Mouse (Mus musculus) forebrain, embryonic 11.5 days (tissue): ENCODE measurements around the gene Irs1. TPM values are rescaled to one million over a fixed set of nuclear protein-coding genes. Genes with fewer than 3 reads are reported as not detected.

ENCODE experiments used
- ATAC-seq: fragments of 200-750 bp; cut with Nextera tagmentation; replicated peaks from 2 replicates; pipeline ENCODE4 v1.8.0; 2017; ENCODE audit warnings: moderate TSS enrichment; ENCODE audit not compliant: low FRiP score
- DNase-seq: peaks from one replicate; pipeline ENCODE4 v3.0.0-alpha.2; 2017; ENCODE audit warnings: low spot score
- H3K27ac ChIP-seq: fragments of 300-500 bp; sonication (generic); 2 replicates; pipeline ENCODE4 v1.5.1; 2014; ENCODE audit warnings: low read depth, low read length
- H3K27me3 ChIP-seq: fragments of 300-500 bp; sonication (generic); 2 replicates; pipeline ENCODE4 v1.6.1; 2014; ENCODE audit warnings: mild to moderate bottlenecking, low read length, mixed read lengths; ENCODE audit not compliant: control insufficient read depth, insufficient read depth
- H3K36me3 ChIP-seq: fragments of 300-500 bp; sonication (generic); 2 replicates; pipeline ENCODE4 v1.6.1; 2014; ENCODE audit warnings: mild to moderate bottlenecking, low read length, moderate library complexity, mixed read lengths; ENCODE audit not compliant: control insufficient read depth, insufficient read depth
- H3K4me1 ChIP-seq: fragments of 300-500 bp; sonication (generic); replicated peaks from 2 replicates; pipeline ENCODE4 v1.6.1; 2014; ENCODE audit warnings: low read length, mixed read lengths; ENCODE audit not compliant: control insufficient read depth, insufficient read depth
- H3K4me2 ChIP-seq: fragments of 300-500 bp; sonication (generic); 2 replicates; pipeline ENCODE4 v1.6.1; 2014; ENCODE audit warnings: low read depth, mild to moderate bottlenecking, low read length, moderate library complexity, mixed read lengths; ENCODE audit not compliant: severe bottlenecking
- H3K4me3 ChIP-seq: fragments of 300-500 bp; sonication (generic); 2 replicates; pipeline ENCODE4 v1.5.1; 2014; ENCODE audit warnings: low read depth, low read length
- H3K9ac ChIP-seq: fragments of 300-500 bp; sonication (generic); 2 replicates; pipeline ENCODE4 v1.6.1; 2014; ENCODE audit warnings: low read length
- H3K9me3 ChIP-seq: fragments of 300-500 bp; sonication (generic); 2 replicates; pipeline ENCODE4 v1.6.1; 2016; ENCODE audit warnings: low read length, mixed read lengths; ENCODE audit not compliant: control insufficient read depth
- WGBS: fragments of 180-500 bp; shearing (Covaris S2); extraction: QIAGEN DNeasy Blood & Tissue Kit; methylation state at CpG from one replicate; pipeline ENCODE4 v1.1.7; 2014; 5-methylcytosine and 5-hydroxymethylcytosine counted together
- polyA plus RNA-seq: library from polyadenylated mRNA; unstranded; fragments of >200 nt; fragmentation: Nextera tagmentation; extraction: Ambion mirVana; gene quantifications from 2 replicates; pipeline ENCODE4 v1.2.1, GENCODE M21; 2014

The Irs1 gene
- polyA plus RNA-seq, 1 experiment from 2014 or later: 17.5 TPM

- DNase-seq (no peak), ATAC-seq (no peak)
- Histone ChIP-seq H3K4me3 (no peak overlapping the region), H3K36me3 (no peaks in the 10 kb centered on the region), H3K27ac (peak overlapping the region; percentile 74), H3K27me3 (no peaks in the 10 kb centered on the region), H3K4me2 (no peak overlapping the region), H3K4me1 (peaks cover 19% of the 10 kb centered on the region), H3K9me3 (no peaks in the 10 kb centered on the region), H3K9ac (peak overlapping the region; percentile 18; the same call in 1 of the 2 replicates)
- WGBS: 73% methylated on average over 10 of the region's 10 CpGs
Measured at GRCm38 (mm10) chr1:82320864-82321263, 29.6 kb upstream of the Irs1 start.

- no peak overlapping the region for H3K4me2 ChIP-seq
- 70% methylated on average over 6 of the region's 6 CpGs for WGBS
- H3K9ac ChIP-seq: peak overlapping the region; percentile 18; the same call in 1 of the 2 replicates
- H3K4me3 ChIP-seq: no peak overlapping the region
- no peaks in the 10 kb centered on the region for H3K9me3 ChIP-seq
- H3K4me1 ChIP-seq: peaks cover 19% of the 10 kb centered on the region
- peak overlapping the region; percentile 74 for H3K27ac ChIP-seq
- DNase-seq: no peak
- no peaks in the 10 kb centered on the region for H3K36me3 ChIP-seq
- no peak for ATAC-seq
- no peaks in the 10 kb centered on the region for H3K27me3 ChIP-seq
Measured at GRCm38 (mm10) chr1:82320456-82320855, 29.2 kb upstream of the Irs1 start.

- peaks cover 14% of the 10 kb centered on the region; the same call in 1 of the 2 replicates for H3K4me1 ChIP-seq
- WGBS: 0% methylated on average over 22 of the region's 26 CpGs
- no peaks in the 10 kb centered on the region for H3K36me3 ChIP-seq
- H3K9me3 ChIP-seq: no peaks in the 10 kb centered on the region
- DNase-seq (no peak), ATAC-seq (no peak)
- H3K27me3 ChIP-seq: no peaks in the 10 kb centered on the region
- H3K27ac ChIP-seq: peak overlapping the region; percentile 90
- peak overlapping the region; percentile 68 for H3K4me3 ChIP-seq
- peak overlapping the region; percentile 57 for H3K4me2 ChIP-seq
- peak overlapping the region; percentile 86 for H3K9ac ChIP-seq
Measured at GRCm38 (mm10) chr1:82316746-82317126, 25.5 kb upstream of the Irs1 start.

GRCm38 (mm10) chr1:82316111-82316745 lies 25.0 kb upstream of the Irs1 start, which contains the start of gene Rhbdd1:
Rhbdd1 (plus strand) TSS chr1:82316452.
- WGBS: 4% methylated on average over 47 of the region's 47 CpGs
- peak within 1 kb of the TSS; percentile 68 for H3K4me3 ChIP-seq

GRCm38 (mm10) chr1:82304483-82304882 lies 13.3 kb upstream of the Irs1 start:
- H3K36me3 ChIP-seq: no peaks in the 10 kb centered on the region
- DNase-seq: no peak
- H3K4me2 ChIP-seq: no peak overlapping the region
- no peaks in the 10 kb centered on the region for H3K4me1 ChIP-seq
- H3K9ac ChIP-seq: no peak overlapping the region
- H3K27ac ChIP-seq: no peak overlapping the region
- no peaks in the 10 kb centered on the region for H3K27me3 ChIP-seq
- H3K4me3 ChIP-seq: no peak overlapping the region
- ATAC-seq: no peak
- 91% methylated on average over 3 of the region's 3 CpGs for WGBS
- no peaks in the 10 kb centered on the region for H3K9me3 ChIP-seq

More at GRCm38 (mm10) chr1:82316111-82316745, 25.0 kb upstream of the Irs1 start, which contains the start of gene Rhbdd1:
- Histone ChIP-seq H3K27me3 (no peaks in the 10 kb centered on the region), H3K36me3 (no peaks in the 10 kb centered on the region), H3K9ac (peak within 1 kb of the TSS; percentile 86), H3K27ac (peak within 1 kb of the TSS; percentile 90), H3K4me2 (peak within 1 kb of the TSS; percentile 75), H3K9me3 (no peaks in the 10 kb centered on the region), H3K4me1 (peaks cover 14% of the 10 kb centered on the region; the same call in 1 of the 2 replicates)
- ATAC-seq: peak; percentile 96
- DNase-seq: peak; percentile 98

- H3K9me3 ChIP-seq: no peaks in the 10 kb centered on the region
- 31% methylated on average over 1 of the region's 1 CpGs for WGBS
- no peak overlapping the region for H3K4me3 ChIP-seq
- no peaks in the 10 kb centered on the region for H3K4me1 ChIP-seq
- H3K27ac ChIP-seq: no peak overlapping the region
- no peak overlapping the region for H3K4me2 ChIP-seq
- H3K9ac ChIP-seq: no peak overlapping the region
- H3K36me3 ChIP-seq: no peaks in the 10 kb centered on the region
- no peak for DNase-seq
- no peaks in the 10 kb centered on the region for H3K27me3 ChIP-seq
- no peak for ATAC-seq
Measured at GRCm38 (mm10) chr1:82298586-82298985, 7.4 kb upstream of the Irs1 start.

GRCm38 (mm10) chr1:82294102-82294501 lies 2.9 kb upstream of the Irs1 start:
- 15% methylated on average over 6 of the region's 6 CpGs for WGBS
- no peak overlapping the region for H3K4me2 ChIP-seq
- peaks cover 6% of the 10 kb centered on the region for H3K4me1 ChIP-seq
- ATAC-seq (no peak), DNase-seq (no peak)
- peaks cover 2% of the 10 kb centered on the region; the same call in 1 of the 2 replicates for H3K36me3 ChIP-seq
- H3K27me3 ChIP-seq: no peaks in the 10 kb centered on the region
- no peaks in the 10 kb centered on the region for H3K9me3 ChIP-seq
- no peak overlapping the region for H3K9ac ChIP-seq
- H3K4me3 ChIP-seq: no peak overlapping the region
- no peak overlapping the region for H3K27ac ChIP-seq

GRCm38 (mm10) chr1:82292771-82293170 lies 1.6 kb upstream of the Irs1 start:
- DNase-seq (peak; percentile 92), ATAC-seq (peak; percentile 76)
- WGBS: 0% methylated on average over 13 of the region's 13 CpGs
- Histone ChIP-seq H3K27me3 (no peaks in the 10 kb centered on the region), H3K4me1 (peaks cover 13% of the 10 kb centered on the region), H3K9me3 (no peaks in the 10 kb centered on the region; the same call in 1 of the 2 replicates), H3K9ac (no peak overlapping the region), H3K4me2 (peak overlapping the region; percentile 92), H3K4me3 (peak overlapping the region; percentile 73), H3K36me3 (peaks cover 16% of the 10 kb centered on the region), H3K27ac (peak overlapping the region; percentile 5; the same call in 1 of the 2 replicates)
